Mouse (Mus musculus): ENCODE results near the gene Wdr37.

DNA sequence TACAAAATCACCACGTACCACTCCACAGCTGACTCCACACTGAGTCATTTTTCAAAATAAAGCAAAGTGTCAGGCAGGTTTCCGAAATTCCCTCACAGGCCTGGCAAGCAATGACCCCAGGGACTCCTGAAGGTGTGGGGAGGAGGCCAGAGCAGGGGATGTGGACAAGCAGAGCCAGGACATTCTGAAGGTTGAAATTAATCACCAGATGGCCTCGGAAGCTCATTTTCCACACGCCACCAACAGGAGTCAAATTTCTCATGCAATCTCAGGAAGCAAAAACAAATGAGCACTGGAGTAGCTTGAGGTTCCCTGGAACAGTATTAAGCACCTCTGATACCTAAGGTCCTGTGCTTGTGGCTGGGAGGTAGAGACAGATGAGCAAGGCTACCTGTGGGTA is 89.1 kb downstream of the Wdr37 start:
- TF ChIP-seq CTCF (conservative IDR thresholded peaks at IDR 0.05; ENCODE audit: low read length) (no peak), POU5F1 (IDR thresholded peaks at IDR 0.05; ENCODE audit: borderline replicate concordance, low read length) (no peak)

Measured in E14TG2a.4 (cell line).